Mouse (Mus musculus) heart, embryonic 11.5 days (tissue): ENCODE results near the gene Ppef2. TPM values are rescaled to one million over a fixed set of nuclear protein-coding genes. Genes with fewer than 3 reads are reported as not detected.
"Not testable (repeated sequence)": the region's sequence is repeated elsewhere in the genome, so short reads cannot be mapped to it uniquely, and the experiment has no call there.

Experiments
- ATAC-seq: fragments of 200-750 bp; cut with Nextera tagmentation; replicated peaks from 2 replicates; pipeline ENCODE4 v1.8.0; 2017; ENCODE audit warnings: moderate library complexity; ENCODE audit not compliant: insufficient number of reproducible peaks, low FRiP score, low TSS enrichment
- H3K27ac ChIP-seq: fragments of 300-500 bp; sonication (generic); 2 replicates; pipeline ENCODE4 v1.5.1; 2014; ENCODE audit warnings: mild to moderate bottlenecking, low read depth, low read length
- H3K27me3 ChIP-seq: fragments of 300-500 bp; sonication (generic); 2 replicates; pipeline ENCODE4 v1.6.1; 2014; ENCODE audit warnings: mild to moderate bottlenecking, low read length, mixed read lengths; ENCODE audit not compliant: control insufficient read depth, insufficient read depth
- H3K36me3 ChIP-seq: fragments of 300-500 bp; sonication (generic); 2 replicates; pipeline ENCODE4 v1.6.1; 2014; ENCODE audit warnings: mild to moderate bottlenecking, low read length, moderate library complexity, mixed read lengths; ENCODE audit not compliant: control insufficient read depth, insufficient read depth
- H3K4me1 ChIP-seq: fragments of 300-500 bp; sonication (generic); 2 replicates; pipeline ENCODE4 v1.6.1; 2014; ENCODE audit warnings: low read length; ENCODE audit not compliant: control insufficient read depth, insufficient read depth
- H3K4me2 ChIP-seq: fragments of 300-500 bp; sonication (generic); 2 replicates; pipeline ENCODE4 v1.6.1; 2014; ENCODE audit warnings: mild to moderate bottlenecking, moderate library complexity
- H3K4me3 ChIP-seq: fragments of 300-500 bp; sonication (generic); 2 replicates; pipeline ENCODE4 v1.5.1; 2014; ENCODE audit warnings: low read depth, low read length
- H3K9ac ChIP-seq: fragments of 300-500 bp; sonication (generic); 2 replicates; pipeline ENCODE4 v1.6.1; 2014; ENCODE audit warnings: mild to moderate bottlenecking, low read depth, low read length, moderate library complexity
- H3K9me3 ChIP-seq: fragments of 300-500 bp; sonication (generic); replicated peaks from 2 replicates; pipeline ENCODE4 v1.6.1; 2016; ENCODE audit warnings: low read length; ENCODE audit not compliant: control insufficient read depth
- WGBS: fragments of 180-500 bp; shearing (Covaris S2); extraction: QIAGEN DNeasy Blood & Tissue Kit; methylation state at CpG from one replicate; pipeline ENCODE4 v1.1.7; 2014; ENCODE audit not compliant: insufficient replicate concordance; 5-methylcytosine and 5-hydroxymethylcytosine counted together
- polyA plus RNA-seq: library from polyadenylated mRNA; unstranded; fragments of >200 nt; fragmentation: Nextera tagmentation; extraction: Ambion mirVana; gene quantifications from 2 replicates; pipeline ENCODE4 v1.2.1, GENCODE M21; 2014

Ppef2 gene
- polyA plus RNA-seq, 1 experiment from 2014 or later = 0.26 TPM

DNA sequence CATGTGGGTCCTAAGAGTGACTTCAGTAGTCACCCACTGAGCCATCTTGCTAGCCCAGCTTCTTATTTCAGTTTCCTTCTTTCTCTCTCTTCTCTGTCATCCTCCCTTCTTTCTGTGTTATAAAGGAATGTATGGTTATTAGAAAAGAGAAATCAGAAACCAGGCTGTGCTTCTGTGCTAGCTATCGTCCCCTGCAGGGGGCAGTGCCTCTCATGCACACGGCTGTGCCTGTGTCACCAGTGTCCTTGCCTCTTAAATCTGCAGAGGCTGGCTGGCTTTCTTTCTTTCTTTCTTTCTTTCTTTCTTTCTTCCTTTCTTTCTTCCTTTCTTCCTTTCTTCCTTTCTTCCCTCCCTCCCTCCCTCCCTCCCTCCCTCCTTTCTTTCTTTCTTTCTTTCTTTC is 60.4 kb downstream of the Ppef2 start:
- H3K4me3 ChIP-seq, H3K27ac ChIP-seq, H3K9ac ChIP-seq, ATAC-seq, H3K4me2 ChIP-seq, H3K4me1 ChIP-seq, H3K27me3 ChIP-seq, H3K9me3 ChIP-seq: not testable (repeated sequence)
- WGBS = 70% methylated on average over 2 of the region's 2 CpGs
- peaks cover 28% of the 10 kb centered on the region for H3K36me3 ChIP-seq

DNA sequence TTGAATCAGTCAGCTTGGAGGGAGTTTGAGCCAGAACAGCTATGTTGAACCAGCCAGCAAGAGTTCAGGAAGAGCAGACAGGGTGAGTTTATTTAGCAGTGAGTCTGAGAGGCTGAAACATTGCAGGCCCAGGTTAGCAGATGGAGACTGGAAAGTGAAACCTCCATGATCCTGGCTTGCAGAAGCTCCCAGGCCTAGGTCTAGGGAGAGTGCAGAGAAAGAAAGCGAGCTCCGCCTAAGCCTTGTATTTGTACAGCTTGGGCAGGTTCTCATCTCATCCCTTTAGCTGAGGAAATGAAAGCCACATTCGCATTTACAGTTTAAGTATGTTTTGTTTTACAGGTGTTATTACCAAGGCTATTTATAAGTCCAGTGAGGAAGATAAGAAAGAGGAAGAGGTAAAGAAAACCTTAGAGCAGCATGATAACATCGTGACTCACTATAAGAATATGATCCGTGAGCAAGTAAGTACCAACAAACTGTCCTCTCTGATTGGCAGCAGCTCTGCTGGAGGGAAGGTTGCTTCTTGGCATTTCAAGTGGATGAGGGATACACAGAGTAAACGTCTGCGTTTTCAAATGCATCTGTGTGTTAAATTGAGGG is 67.1 kb downstream of the Ppef2 start:
- no peak for ATAC-seq
- no peaks in the 10 kb centered on the region for H3K4me1 ChIP-seq
- H3K4me3 ChIP-seq = no peak overlapping the region
- H3K27me3 ChIP-seq = no peaks in the 10 kb centered on the region
- peaks cover 37% of the 10 kb centered on the region for H3K36me3 ChIP-seq
- H3K9ac ChIP-seq = no peak overlapping the region
- 91% methylated on average over 7 of the region's 7 CpGs for WGBS
- no peak overlapping the region for H3K4me2 ChIP-seq
- H3K9me3 ChIP-seq = peaks cover 4% of the 10 kb centered on the region; the same call in 1 of the 2 replicates
- H3K27ac ChIP-seq = no peak overlapping the region

DNA sequence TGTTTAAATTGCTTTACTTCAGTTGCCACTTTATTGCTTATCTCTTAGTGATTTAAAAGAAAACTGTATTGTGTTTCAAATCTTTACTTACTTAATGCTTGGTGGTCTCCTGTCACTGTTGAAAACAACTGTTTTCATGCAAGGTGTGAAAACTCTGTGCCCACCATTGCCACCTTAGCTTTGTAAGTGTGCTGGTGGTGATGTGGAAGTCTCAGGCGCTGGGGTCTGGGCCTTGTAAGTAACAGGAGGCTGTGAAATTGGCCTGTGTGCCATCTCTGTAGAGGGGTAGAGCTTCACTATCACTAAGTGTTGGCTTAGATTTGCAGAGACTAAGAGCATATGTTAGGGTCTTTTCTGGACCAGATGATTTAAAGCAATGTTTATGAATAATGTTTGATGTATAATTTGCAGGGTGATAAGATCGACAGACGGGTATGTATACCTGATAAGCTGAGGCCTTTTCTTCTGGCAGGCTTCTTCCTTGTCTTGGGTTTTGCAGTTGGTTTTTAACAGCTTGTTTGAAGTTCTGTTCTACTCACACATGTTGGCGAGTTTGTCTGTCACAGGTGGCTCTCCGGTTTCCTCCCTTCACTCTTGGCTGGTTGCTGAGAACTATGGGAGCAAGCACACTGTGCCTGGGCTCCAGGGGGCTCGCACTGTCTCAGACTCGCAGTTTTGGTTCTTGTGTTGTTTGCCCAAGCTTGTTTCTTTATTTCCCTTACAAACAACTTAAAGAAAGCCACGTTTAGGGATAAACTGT is 72.8 kb downstream of the Ppef2 start:
- Histone ChIP-seq H3K4me1 (no peaks in the 10 kb centered on the region), H3K4me3 (no peak overlapping the region), H3K9me3 (no peaks in the 10 kb centered on the region), H3K9ac (no peak overlapping the region), H3K36me3 (peaks cover 31% of the 10 kb centered on the region), H3K27me3 (no peaks in the 10 kb centered on the region), H3K4me2 (no peak overlapping the region), H3K27ac (no peak overlapping the region)
- WGBS = 75% methylated on average over 8 of the region's 8 CpGs
- ATAC-seq = no peak

Other genes starting within 250 kb of the Ppef2 start
- 1.00 and 1.1 TPM in 2 replicates for gene Cdkl2, start 212.4 kb downstream of the Ppef2 start, polyA plus RNA-seq
- 177 and 181 TPM in 2 replicates for gene G3bp2, start 172.6 kb downstream of the Ppef2 start, polyA plus RNA-seq
- gene Uso1, start 118.3 kb downstream of the Ppef2 start, polyA plus RNA-seq = 25.9 and 26.7 TPM in 2 replicates
- not detected in 2 replicates for gene U90926, start 40.9 kb downstream of the Ppef2 start, polyA plus RNA-seq
- 6.9 and 8.4 TPM in 2 replicates for gene Naaa, start 21.9 kb upstream of the Ppef2 start, polyA plus RNA-seq
- 24.7 and 30.5 TPM in 2 replicates for gene Sdad1, start 54.2 kb upstream of the Ppef2 start, polyA plus RNA-seq
- gene Cxcl9, start 71.8 kb upstream of the Ppef2 start, polyA plus RNA-seq = not detected in 2 replicates
- gene Art3, start 75.5 kb upstream of the Ppef2 start, polyA plus RNA-seq = 37.0 and 37.6 TPM in 2 replicates
- 0.72 TPM in 1 of 2 replicates, not detected in the other for gene Cxcl10, start 92.6 kb upstream of the Ppef2 start, polyA plus RNA-seq
- gene Nup54, start 178.9 kb upstream of the Ppef2 start, polyA plus RNA-seq = 45.7 and 50.7 TPM in 2 replicates